Mouse (Mus musculus): ENCODE data around the gene Zfp580. TPM values are rescaled to one million over a fixed set of nuclear protein-coding genes. Genes with fewer than 3 reads are reported as not detected.

The Zfp580 gene
- polyA plus RNA-seq (2014; fragmentation: Illumina TruSeq; extraction: RNeasy Lipid Tissue Mini Kit (QIAGEN cat#74804); ENCODE audit: low replicate concordance) = 0.56 TPM

GRCm38 (mm10) chr7:5051193-5052192 lies at the start of gene Zfp580:
TSS of gene Zfp580 (plus strand) at chr7:5051538.

GRCm38 (mm10) chr7:5014251-5015117 lies 36.9 kb upstream of the Zfp580 start, which contains the start of the genes Zfp524 and Fiz1:
TSS of gene Zfp524 (plus strand) at chr7:5014415.
TSS of gene Fiz1 (minus strand) at chr7:5014697.

GRCm38 (mm10) chr7:5015118-5016001 lies 36.0 kb upstream of the Zfp580 start, which contains the start of gene Gm44973:
TSS of gene Gm44973 (plus strand) at chr7:5015496.

GRCm38 (mm10) chr7:5020000-5020681 lies 31.2 kb upstream of the Zfp580 start, which contains the start of the genes Zfp865 and Ccdc106:
TSS of gene Zfp865 (plus strand) at chr7:5020376.
TSS of gene Ccdc106 (plus strand) at chr7:5020553.

GRCm38 (mm10) chr7:5033818-5034217 lies 17.5 kb upstream of the Zfp580 start, which contains the start of gene 4632433K11Rik:
TSS of gene 4632433K11Rik (plus strand) at chr7:5034118.

GRCm38 (mm10) chr7:5038109-5038732 lies 13.1 kb upstream of the Zfp580 start, which contains the start of gene Zfp784:
TSS of gene Zfp784 (minus strand) at chr7:5038446.

GRCm38 (mm10) chr7:5061774-5062359 lies 10.5 kb downstream of the Zfp580 start, which contains the start of gene U2af2:
TSS of gene U2af2 (plus strand) at chr7:5062143.

GRCm38 (mm10) chr7:5080010-5080751 lies 28.8 kb downstream of the Zfp580 start, which contains the start of gene Epn1:
TSS of gene Epn1 (plus strand) at chr7:5080235.

Other genes starting within 250 kb of the Zfp580 start
- gene Ube2s, start 238.9 kb upstream of the Zfp580 start, polyA plus RNA-seq (2014; fragmentation: Illumina TruSeq; extraction: RNeasy Lipid Tissue Mini Kit (QIAGEN cat#74804); ENCODE audit: low replicate concordance) = 2.9 TPM
- 0.19 TPM for gene Shisa7, start 206.8 kb upstream of the Zfp580 start, polyA plus RNA-seq (2014; fragmentation: Illumina TruSeq; extraction: RNeasy Lipid Tissue Mini Kit (QIAGEN cat#74804); ENCODE audit: low replicate concordance)
- 0.97 TPM for gene Isoc2b, start 181.3 kb upstream of the Zfp580 start, polyA plus RNA-seq (2014; fragmentation: Illumina TruSeq; extraction: RNeasy Lipid Tissue Mini Kit (QIAGEN cat#74804); ENCODE audit: low replicate concordance)
- 0.85 TPM for gene Isoc2a, start 174.4 kb upstream of the Zfp580 start, polyA plus RNA-seq (2014; fragmentation: Illumina TruSeq; extraction: RNeasy Lipid Tissue Mini Kit (QIAGEN cat#74804); ENCODE audit: low replicate concordance)
- gene Gm36210, start 145.0 kb upstream of the Zfp580 start, polyA plus RNA-seq (2014; fragmentation: Illumina TruSeq; extraction: RNeasy Lipid Tissue Mini Kit (QIAGEN cat#74804); ENCODE audit: low replicate concordance) = not detected
- not detected for gene Zfp628, start 136.3 kb upstream of the Zfp580 start, polyA plus RNA-seq (2014; fragmentation: Illumina TruSeq; extraction: RNeasy Lipid Tissue Mini Kit (QIAGEN cat#74804); ENCODE audit: low replicate concordance)
- 0.59 TPM for gene Nat14, start 129.5 kb upstream of the Zfp580 start, polyA plus RNA-seq (2014; fragmentation: Illumina TruSeq; extraction: RNeasy Lipid Tissue Mini Kit (QIAGEN cat#74804); ENCODE audit: low replicate concordance)
- gene Ssc5d, start 125.8 kb upstream of the Zfp580 start, polyA plus RNA-seq (2014; fragmentation: Illumina TruSeq; extraction: RNeasy Lipid Tissue Mini Kit (QIAGEN cat#74804); ENCODE audit: low replicate concordance) = not detected
- gene Sbk2, start 87.1 kb upstream of the Zfp580 start, polyA plus RNA-seq (2014; fragmentation: Illumina TruSeq; extraction: RNeasy Lipid Tissue Mini Kit (QIAGEN cat#74804); ENCODE audit: low replicate concordance) = not detected
- gene Sbk3, start 80.4 kb upstream of the Zfp580 start, polyA plus RNA-seq (2014; fragmentation: Illumina TruSeq; extraction: RNeasy Lipid Tissue Mini Kit (QIAGEN cat#74804); ENCODE audit: low replicate concordance) = not detected
- 8.2 TPM for gene Zfp579, start 55.4 kb upstream of the Zfp580 start, polyA plus RNA-seq (2014; fragmentation: Illumina TruSeq; extraction: RNeasy Lipid Tissue Mini Kit (QIAGEN cat#74804); ENCODE audit: low replicate concordance)
- gene Zfp524, start 37.1 kb upstream of the Zfp580 start, polyA plus RNA-seq (2014; fragmentation: Illumina TruSeq; extraction: RNeasy Lipid Tissue Mini Kit (QIAGEN cat#74804); ENCODE audit: low replicate concordance) = not detected
- 9.3 TPM for gene Fiz1, start 36.8 kb upstream of the Zfp580 start, polyA plus RNA-seq (2014; fragmentation: Illumina TruSeq; extraction: RNeasy Lipid Tissue Mini Kit (QIAGEN cat#74804); ENCODE audit: low replicate concordance)
- gene Gm44973, start 36.0 kb upstream of the Zfp580 start, polyA plus RNA-seq (2014; fragmentation: Illumina TruSeq; extraction: RNeasy Lipid Tissue Mini Kit (QIAGEN cat#74804); ENCODE audit: low replicate concordance) = 0.48 TPM
- 3.4 TPM for gene Zfp865, start 31.2 kb upstream of the Zfp580 start, polyA plus RNA-seq (2014; fragmentation: Illumina TruSeq; extraction: RNeasy Lipid Tissue Mini Kit (QIAGEN cat#74804); ENCODE audit: low replicate concordance)
- not detected for gene Ccdc106, start 31.0 kb upstream of the Zfp580 start, polyA plus RNA-seq (2014; fragmentation: Illumina TruSeq; extraction: RNeasy Lipid Tissue Mini Kit (QIAGEN cat#74804); ENCODE audit: low replicate concordance)
- gene 4632433K11Rik, start 17.4 kb upstream of the Zfp580 start, polyA plus RNA-seq (2014; fragmentation: Illumina TruSeq; extraction: RNeasy Lipid Tissue Mini Kit (QIAGEN cat#74804); ENCODE audit: low replicate concordance) = 1.6 TPM
- gene Zfp784, start 13.1 kb upstream of the Zfp580 start, polyA plus RNA-seq (2014; fragmentation: Illumina TruSeq; extraction: RNeasy Lipid Tissue Mini Kit (QIAGEN cat#74804); ENCODE audit: low replicate concordance) = 6.2 TPM
- gene U2af2, start 10.6 kb downstream of the Zfp580 start, polyA plus RNA-seq (2014; fragmentation: Illumina TruSeq; extraction: RNeasy Lipid Tissue Mini Kit (QIAGEN cat#74804); ENCODE audit: low replicate concordance) = 11.5 TPM
- gene Epn1, start 28.7 kb downstream of the Zfp580 start, polyA plus RNA-seq (2014; fragmentation: Illumina TruSeq; extraction: RNeasy Lipid Tissue Mini Kit (QIAGEN cat#74804); ENCODE audit: low replicate concordance) = 0.63 TPM
- gene Rfpl4, start 65.4 kb downstream of the Zfp580 start, polyA plus RNA-seq (2014; fragmentation: Illumina TruSeq; extraction: RNeasy Lipid Tissue Mini Kit (QIAGEN cat#74804); ENCODE audit: low replicate concordance) = not detected
- gene Rasl2-9, start 74.4 kb downstream of the Zfp580 start, polyA plus RNA-seq (2014; fragmentation: Illumina TruSeq; extraction: RNeasy Lipid Tissue Mini Kit (QIAGEN cat#74804); ENCODE audit: low replicate concordance) = 2.1 TPM
- gene Vmn1r55, start 98.1 kb downstream of the Zfp580 start, polyA plus RNA-seq (2014; fragmentation: Illumina TruSeq; extraction: RNeasy Lipid Tissue Mini Kit (QIAGEN cat#74804); ENCODE audit: low replicate concordance) = not detected
- not detected for gene Vmn1r56, start 145.2 kb downstream of the Zfp580 start, polyA plus RNA-seq (2014; fragmentation: Illumina TruSeq; extraction: RNeasy Lipid Tissue Mini Kit (QIAGEN cat#74804); ENCODE audit: low replicate concordance)
- not detected for gene Vmn1r57, start 167.0 kb downstream of the Zfp580 start, polyA plus RNA-seq (2014; fragmentation: Illumina TruSeq; extraction: RNeasy Lipid Tissue Mini Kit (QIAGEN cat#74804); ENCODE audit: low replicate concordance)

Data from small intestine, adult 10 weeks (tissue).